Mouse (Mus musculus) myocyte (in vitro differentiated cells): ENCODE data around the gene Gm20388. TPM values are rescaled to one million over a fixed set of nuclear protein-coding genes. Genes with fewer than 3 reads are reported as not detected.

Experiments
- H3K27me3 ChIP-seq: one replicate; pipeline ENCODE4 v1.6.1; 2011; ENCODE audit not compliant: control insufficient read depth, insufficient read depth, insufficient read length
- H3K36me3 ChIP-seq: one replicate; pipeline ENCODE4 v1.6.1; 2011; ENCODE audit not compliant: control insufficient read depth, insufficient read depth
- H3K4me2 ChIP-seq: one replicate; pipeline ENCODE4 v1.6.1; 2011; ENCODE audit warnings: low read depth, control low read depth
- H3K4me3 ChIP-seq: one replicate; pipeline ENCODE4 v1.5.1; 2011; ENCODE audit warnings: mild to moderate bottlenecking, control low read depth, moderate library complexity
- H3K79me2 ChIP-seq: one replicate; pipeline ENCODE4 v1.6.1; 2011; ENCODE audit not compliant: control insufficient read depth, insufficient read depth
- H3ac ChIP-seq: one replicate; pipeline ENCODE4 v1.6.1; 2011; ENCODE audit not compliant: control insufficient read depth, insufficient read length
- CEBPB ChIP-seq: IDR thresholded peaks from 2 replicates; pipeline ENCODE4 v1.6.1; 2011; ENCODE audit warnings: mild to moderate bottlenecking, moderate library complexity; ENCODE audit not compliant: poor library complexity, insufficient read depth, severe bottlenecking
- E2F4 ChIP-seq: IDR thresholded peaks from one replicate; pipeline ENCODE4 v1.6.1; 2011; ENCODE audit warnings: mild to moderate bottlenecking, control low read depth, moderate library complexity; ENCODE audit not compliant: insufficient read depth
- MAX ChIP-seq: IDR thresholded peaks from one replicate; pipeline ENCODE4 v1.6.1; 2011; ENCODE audit warnings: low read depth, mild to moderate bottlenecking, control low read depth
- MYOD1 ChIP-seq, 3 experiments: IDR thresholded peaks; one replicate each; pipeline ENCODE4 v1.6.1; 2011; ENCODE audit warnings: control low read depth in 2 of 3, low read depth in 2 of 3, mild to moderate bottlenecking in 2 of 3, moderate library complexity in 1 of 3; ENCODE audit not compliant: insufficient read length in 2 of 3, control insufficient read depth in 1 of 3
- MYOG ChIP-seq, 3 experiments: IDR thresholded peaks; one replicate each; pipeline ENCODE4 v1.6.1; 2011; ENCODE audit warnings: control low read depth in 2 of 3, low read depth in 2 of 3, mild to moderate bottlenecking in 2 of 3; ENCODE audit not compliant: insufficient read length in 2 of 3, control insufficient read depth in 1 of 3, insufficient read depth in 1 of 3
- POLR2A ChIP-seq: IDR thresholded peaks from one replicate; pipeline ENCODE4 v1.6.1; 2011; ENCODE audit warnings: low read depth, mild to moderate bottlenecking, control low read depth, moderate library complexity; ENCODE audit not compliant: insufficient read length
- POLR2AphosphoS2 ChIP-seq: IDR thresholded peaks from one replicate; pipeline ENCODE4 v1.6.1; 2011; ENCODE audit warnings: low read depth, control low read depth; ENCODE audit not compliant: insufficient read length
- REST ChIP-seq: IDR thresholded peaks from one replicate; pipeline ENCODE4 v1.6.1; 2011; ENCODE audit warnings: mild to moderate bottlenecking, control low read depth, moderate library complexity; ENCODE audit not compliant: insufficient read depth, insufficient read length
- SRF ChIP-seq: IDR thresholded peaks from one replicate; pipeline ENCODE4 v1.6.1; 2011; ENCODE audit warnings: low read depth; ENCODE audit not compliant: control insufficient read depth, insufficient read length
- TCF12 ChIP-seq: IDR thresholded peaks from one replicate; pipeline ENCODE4 v1.6.1; 2011; ENCODE audit warnings: mild to moderate bottlenecking, control low read depth; ENCODE audit not compliant: poor library complexity, insufficient read depth, severe bottlenecking
- TCF3 ChIP-seq: IDR thresholded peaks from one replicate; pipeline ENCODE4 v1.6.1; 2011; ENCODE audit warnings: low read depth, control low read depth; ENCODE audit not compliant: insufficient read length
- USF1 ChIP-seq: IDR thresholded peaks from one replicate; pipeline ENCODE4 v1.6.1; 2011; ENCODE audit warnings: low read depth, mild to moderate bottlenecking, control low read depth, moderate library complexity
- polyA plus RNA-seq: library from polyadenylated mRNA; unstranded; fragments of >200 nt; fragmentation: generic; extraction: Trizol; gene quantifications from one replicate; pipeline ENCODE4 v1.2.1, GENCODE M21; 2012; ENCODE audit warnings: missing spikeins

Gm20388 gene
- polyA plus RNA-seq, 1 experiment: 15.3 TPM

- Histone ChIP-seq H3ac (peak overlapping the region; percentile 78), H3K36me3 (no peaks in the 10 kb centered on the region), H3K79me2 (peaks cover 39% of the 10 kb centered on the region), H3K27me3 (no peaks in the 10 kb centered on the region), H3K4me3 (peak overlapping the region; percentile 82), H3K4me2 (peak overlapping the region; percentile 98)
- no peak for TF ChIP-seq CEBPB
- peak; percentile 71 for TF ChIP-seq POLR2A
- peak; percentile 45 for TF ChIP-seq POLR2AphosphoS2
- peak in 1 of 3 experiments; percentile 24 for TF ChIP-seq MYOG (IDR thresholded peaks at IDR 0.05; ENCODE audit: control insufficient read depth in 1 of 3, insufficient read depth in 1 of 3, insufficient read length in 2 of 3, low read depth in 2 of 3)
- peak in 1 of 3 experiments; percentile 51 for TF ChIP-seq MYOD1 (IDR thresholded peaks at IDR 0.05; ENCODE audit: control insufficient read depth in 1 of 3, insufficient read length in 2 of 3, low read depth in 2 of 3)
Measured at GRCm38 (mm10) chr8:121117186-121117651, 1206.6 kb downstream of the Gm20388 start.

DNA sequence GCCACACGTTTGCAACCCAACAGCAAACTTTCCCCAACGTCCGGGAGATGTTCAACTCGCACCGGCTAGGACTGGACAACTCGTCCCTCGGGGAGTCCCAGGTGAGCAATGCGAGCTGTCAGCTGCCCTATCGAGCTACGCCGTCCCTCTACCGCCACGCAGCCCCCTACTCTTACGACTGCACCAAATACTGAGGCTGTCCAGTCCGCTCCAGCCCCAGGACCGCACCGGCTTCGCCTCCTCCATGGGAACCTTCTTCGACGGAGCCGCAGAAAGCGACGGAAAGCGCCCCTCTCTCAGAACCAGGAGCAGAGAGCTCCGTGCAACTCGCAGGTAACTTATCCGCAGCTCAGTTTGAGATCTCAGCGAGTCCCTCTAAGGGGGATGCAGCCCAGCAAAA, 1207.3 kb downstream of the Gm20388 start:
- H3ac ChIP-seq: peak overlapping the region; percentile 78
- peaks cover 39% of the 10 kb centered on the region for H3K79me2 ChIP-seq
- H3K36me3 ChIP-seq: no peaks in the 10 kb centered on the region
- TF ChIP-seq TCF3 (no peak), MYOG (IDR thresholded peaks at IDR 0.05; ENCODE audit: control insufficient read depth in 1 of 3, insufficient read depth in 1 of 3, insufficient read length in 2 of 3, low read depth in 2 of 3) (no peak)
- peak overlapping the region; percentile 98 for H3K4me2 ChIP-seq
- peak overlapping the region; percentile 82 for H3K4me3 ChIP-seq
- no peaks in the 10 kb centered on the region for H3K27me3 ChIP-seq

DNA sequence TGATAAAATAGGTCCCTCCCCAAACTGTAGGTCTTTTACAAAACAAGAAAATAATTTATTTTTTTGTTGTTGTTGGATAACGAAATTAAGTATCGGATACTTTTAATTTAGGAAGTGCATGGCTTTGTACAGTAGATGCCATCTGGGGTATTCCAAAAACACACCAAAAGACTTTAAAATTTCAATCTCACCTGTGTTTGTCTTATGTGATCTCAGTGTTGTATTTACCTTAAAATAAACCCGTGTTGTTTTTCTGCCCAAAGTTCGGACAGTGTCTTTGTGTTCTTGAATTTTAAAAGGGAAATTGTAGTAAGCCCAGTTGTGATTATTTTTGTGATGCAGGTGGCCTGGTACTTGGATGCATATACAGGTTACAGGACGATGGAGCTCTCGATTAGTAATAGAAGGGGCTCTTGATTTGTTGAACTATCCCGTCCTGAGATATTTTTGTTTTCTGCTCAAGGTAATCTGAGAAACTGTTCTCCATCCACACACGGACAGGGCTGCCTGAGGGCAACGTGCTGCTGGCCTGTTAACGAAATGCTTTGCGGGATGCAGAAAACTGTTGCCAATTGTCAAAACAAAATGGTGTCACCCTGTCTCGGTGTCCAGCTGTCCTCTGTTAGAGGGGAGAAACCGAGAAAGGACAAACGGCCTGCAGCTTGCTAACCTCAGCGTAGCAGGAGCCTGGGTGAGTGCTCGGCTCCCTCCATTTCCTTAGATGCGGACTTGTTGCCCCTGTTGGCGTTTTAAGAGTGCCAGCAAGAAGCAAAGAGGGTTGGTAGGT, 1208.2 kb downstream of the Gm20388 start:
- Histone ChIP-seq H3K4me3 (peak overlapping the region; percentile 82), H3K79me2 (peaks cover 39% of the 10 kb centered on the region), H3K36me3 (no peaks in the 10 kb centered on the region), H3K27me3 (no peaks in the 10 kb centered on the region), H3ac (no peak overlapping the region), H3K4me2 (peak overlapping the region; percentile 98)
- TF ChIP-seq SRF (no peak), POLR2A (no peak), MAX (no peak), E2F4 (no peak), TCF3 (no peak), MYOG (IDR thresholded peaks at IDR 0.05; ENCODE audit: control insufficient read depth in 1 of 3, insufficient read depth in 1 of 3, insufficient read length in 2 of 3, low read depth in 2 of 3) (no peak), USF1 (no peak), POLR2AphosphoS2 (no peak), CEBPB (no peak), REST (no peak), MYOD1 (IDR thresholded peaks at IDR 0.05; ENCODE audit: control insufficient read depth in 1 of 3, insufficient read length in 2 of 3, low read depth in 2 of 3) (no peak), TCF12 (no peak)

DNA sequence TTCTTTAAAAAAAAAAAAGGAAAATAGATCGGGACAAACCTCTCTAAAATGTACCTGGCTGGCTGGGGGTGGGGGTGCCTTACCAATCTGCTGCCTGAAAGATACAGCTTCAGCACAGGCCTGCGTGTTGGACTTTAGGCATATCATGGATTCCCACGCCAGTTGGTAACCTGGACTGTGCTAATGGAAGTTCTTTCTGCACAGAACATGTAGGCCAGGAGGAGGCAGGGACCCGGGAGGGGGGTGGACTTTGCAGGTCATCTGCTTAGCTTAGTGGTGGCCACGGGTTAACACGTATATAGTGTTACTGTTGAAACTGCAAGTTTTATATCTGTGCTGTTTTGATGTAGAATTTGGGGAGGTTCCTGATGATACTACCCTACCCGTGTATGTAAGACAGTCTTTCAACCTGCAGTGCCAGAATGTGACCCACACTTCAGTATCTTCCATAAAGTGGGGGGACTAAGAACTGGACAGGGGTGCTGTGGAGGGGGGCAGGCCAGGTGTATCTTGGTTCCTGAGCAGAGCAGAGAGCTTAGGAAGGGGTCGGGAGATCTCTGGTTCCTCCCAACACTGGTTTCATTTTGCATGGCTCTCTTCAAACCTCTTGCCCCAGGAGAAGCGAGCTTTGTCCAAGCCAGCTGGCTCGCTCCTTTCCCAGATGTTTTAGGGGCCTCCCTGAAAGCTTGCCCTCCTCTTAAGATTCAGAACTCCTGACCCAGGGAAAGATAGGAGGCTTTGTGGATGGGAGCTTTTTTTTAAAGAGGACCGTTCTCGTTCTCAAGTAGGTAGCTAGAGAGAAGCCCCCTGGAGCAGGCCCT, 1209.2 kb downstream of the Gm20388 start:
- Histone ChIP-seq H3K36me3 (no peaks in the 10 kb centered on the region), H3ac (no peak overlapping the region), H3K79me2 (peaks cover 39% of the 10 kb centered on the region), H3K27me3 (no peaks in the 10 kb centered on the region), H3K4me3 (peak overlapping the region; percentile 82), H3K4me2 (peak overlapping the region; percentile 98)
- TF ChIP-seq TCF3: no peak
- TF ChIP-seq CEBPB: no peak
